Mouse (Mus musculus): ENCODE measurements around the gene Selenof.
"Not testable (repeated sequence)": the region's sequence is repeated elsewhere in the genome, so short reads cannot be mapped to it uniquely, and the experiment has no call there.

Selenof gene

DNA sequence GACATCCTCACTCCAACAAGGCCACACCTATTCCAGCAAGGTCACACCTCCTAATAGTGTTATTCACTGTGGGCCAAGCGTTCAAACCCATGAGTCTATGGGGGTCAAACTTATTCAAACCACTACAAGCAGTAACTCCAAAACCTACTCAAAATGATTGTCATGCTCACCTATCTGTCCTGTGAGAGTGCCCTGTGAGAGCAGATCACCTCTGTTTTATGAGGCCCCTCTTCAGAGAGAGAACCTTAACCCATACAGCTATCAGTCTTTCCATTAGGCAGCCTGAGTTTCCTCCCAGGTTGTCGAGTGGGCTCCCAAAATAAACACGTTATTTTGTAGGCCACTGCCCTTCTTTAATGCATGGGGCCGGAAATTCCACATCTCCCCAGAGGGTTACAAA is 32.3 kb downstream of the Selenof start:
- no peak for DNase-seq (ENCODE audit: low spot score in 2 of 2)

DNA sequence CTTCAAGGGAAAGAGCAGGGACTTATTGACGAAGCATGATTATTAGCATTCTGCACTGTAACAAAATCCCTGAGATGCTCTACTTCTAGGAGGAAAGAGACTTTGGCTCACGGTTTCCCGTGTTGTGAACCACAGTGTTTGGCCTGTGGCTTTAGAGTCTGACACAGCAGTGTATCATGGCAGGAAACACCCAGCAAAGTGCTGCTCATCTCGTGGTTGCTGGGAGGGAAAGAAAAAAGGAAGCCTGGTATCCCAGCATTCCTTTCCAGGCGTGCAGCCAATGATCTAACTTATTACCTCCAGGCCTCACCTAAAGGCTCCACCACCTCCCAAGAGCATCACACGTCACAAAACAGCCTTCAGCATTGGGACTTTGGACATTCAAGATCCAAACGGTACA is 32.7 kb downstream of the Selenof start:
- no peak for DNase-seq (ENCODE audit: low spot score in 2 of 2)

GRCm38 (mm10) chr3:144603558-144603957 is 33.5 kb downstream of the Selenof start:
- no peak for DNase-seq (ENCODE audit: low spot score in 2 of 2)

DNA sequence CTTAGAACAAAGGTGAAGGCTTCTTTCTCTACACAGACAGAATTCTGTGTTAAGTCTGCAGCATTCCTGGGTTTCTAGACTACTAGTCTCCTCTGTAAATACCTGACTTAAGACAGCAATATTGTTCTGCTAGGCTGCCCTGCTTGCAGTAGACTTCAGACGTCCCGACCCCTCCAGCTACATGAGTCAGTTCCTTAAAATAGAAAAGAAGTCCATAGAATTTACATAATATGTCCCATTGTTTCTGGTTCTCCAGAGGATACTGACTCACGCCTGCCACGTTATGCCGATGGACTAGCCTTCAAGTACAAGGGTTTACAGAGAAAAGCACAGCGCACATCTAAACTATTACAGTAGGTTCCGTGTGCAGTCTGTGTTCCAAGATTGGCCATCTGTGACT is 34.1 kb downstream of the Selenof start:
- no peak for DNase-seq (ENCODE audit: low spot score in 2 of 2)

DNA sequence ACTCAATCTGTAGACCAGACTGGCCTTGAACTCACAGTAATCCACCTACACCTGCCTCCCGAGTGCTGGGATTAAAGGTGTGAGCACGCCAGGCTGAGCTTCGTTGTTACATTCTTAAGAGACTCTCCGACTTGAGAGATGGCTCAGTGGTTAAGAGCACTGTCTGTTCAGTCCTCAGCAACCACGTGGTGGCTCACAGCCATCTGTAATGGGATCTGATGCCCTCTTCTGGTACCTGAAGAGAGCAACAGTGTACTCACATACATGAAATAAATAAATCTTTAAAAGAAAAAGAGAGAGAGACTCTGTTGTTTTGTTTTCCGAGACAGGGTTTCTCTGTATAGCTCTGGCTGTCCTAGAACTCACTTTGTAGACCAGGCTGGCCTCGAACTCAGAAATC is 35.7 kb downstream of the Selenof start:
- not testable (repeated sequence) for DNase-seq (ENCODE audit: low spot score in 2 of 2)

DNA sequence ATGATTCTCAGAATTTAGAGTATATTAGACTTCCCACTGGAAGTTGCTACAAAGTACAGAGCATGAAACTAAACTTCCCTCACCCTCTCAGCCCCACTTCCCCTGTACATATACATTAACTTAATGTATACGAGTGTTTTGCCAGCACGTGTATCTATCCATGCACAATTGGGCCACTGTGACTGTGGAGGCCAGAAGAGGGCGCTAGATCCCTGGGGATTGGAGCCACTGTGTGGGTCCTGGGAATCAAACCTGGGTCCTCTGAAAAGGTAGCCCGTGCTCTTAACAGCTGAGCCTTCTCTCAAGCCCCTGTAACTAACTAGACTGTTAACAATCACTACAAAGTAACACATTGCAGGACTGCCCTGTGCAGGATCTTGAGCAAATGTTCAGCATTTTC is 36.3 kb downstream of the Selenof start:
- no peak for DNase-seq (ENCODE audit: low spot score in 2 of 2)

- no peak for DNase-seq (ENCODE audit: low spot score in 2 of 2)
Observed at GRCm38 (mm10) chr3:144608090-144608489, 38.0 kb downstream of the Selenof start.

DNA sequence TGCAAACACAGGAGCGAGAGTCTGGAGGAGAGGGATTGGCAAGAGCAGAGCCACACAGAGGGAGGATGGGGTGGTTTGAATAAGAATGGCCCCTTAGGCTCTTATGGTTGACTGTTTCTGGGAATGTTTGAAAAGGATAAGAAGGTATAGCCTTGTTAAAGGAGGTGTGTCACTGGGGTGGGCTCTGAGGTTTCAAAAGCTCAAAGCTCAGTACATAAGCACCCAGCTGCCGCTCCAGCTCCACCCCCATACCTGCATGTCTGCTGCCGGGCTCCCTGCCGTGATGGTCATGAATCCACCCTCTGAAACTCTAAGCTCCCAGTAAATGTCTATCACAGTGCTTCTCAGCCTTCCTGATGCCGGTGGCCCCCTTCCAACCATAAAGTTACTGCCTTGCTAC is 40.7 kb downstream of the Selenof start:
- DNase-seq (ENCODE audit: low spot score in 2 of 2): no peak

DNA sequence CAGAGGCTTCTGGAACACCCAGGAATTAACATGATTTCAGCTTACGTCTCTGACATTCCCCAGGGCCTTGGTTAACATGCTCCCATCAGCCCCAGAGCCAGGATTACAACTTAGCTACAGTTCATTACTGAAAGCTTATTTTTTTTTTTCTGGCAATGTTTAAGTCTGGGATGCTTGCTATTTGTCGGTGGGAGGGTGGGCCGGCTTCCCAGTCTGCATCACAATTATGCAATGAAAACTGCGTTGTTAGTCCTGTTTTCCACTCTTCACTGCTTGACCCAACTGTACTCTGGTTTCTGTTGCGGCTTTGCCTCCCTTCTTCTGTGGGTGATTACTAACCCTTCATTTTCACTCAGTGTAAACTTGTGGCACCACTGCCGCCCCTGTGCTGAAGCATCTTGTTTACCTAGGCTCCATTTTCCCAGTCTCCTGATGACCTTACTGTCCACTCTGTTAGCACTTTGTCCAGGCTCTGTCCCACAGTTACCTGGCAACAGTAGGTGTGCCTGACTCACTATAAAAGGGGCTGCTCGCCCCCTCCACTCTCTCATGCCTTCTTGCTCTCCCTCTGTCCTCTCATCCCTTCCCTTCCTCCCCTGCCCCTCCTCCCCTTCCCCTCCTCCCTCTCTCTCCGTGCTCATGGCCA is 41.6 kb downstream of the Selenof start:
- peak in 1 of 2 experiments; percentile 37 for DNase-seq (ENCODE audit: low spot score in 2 of 2)

DNA sequence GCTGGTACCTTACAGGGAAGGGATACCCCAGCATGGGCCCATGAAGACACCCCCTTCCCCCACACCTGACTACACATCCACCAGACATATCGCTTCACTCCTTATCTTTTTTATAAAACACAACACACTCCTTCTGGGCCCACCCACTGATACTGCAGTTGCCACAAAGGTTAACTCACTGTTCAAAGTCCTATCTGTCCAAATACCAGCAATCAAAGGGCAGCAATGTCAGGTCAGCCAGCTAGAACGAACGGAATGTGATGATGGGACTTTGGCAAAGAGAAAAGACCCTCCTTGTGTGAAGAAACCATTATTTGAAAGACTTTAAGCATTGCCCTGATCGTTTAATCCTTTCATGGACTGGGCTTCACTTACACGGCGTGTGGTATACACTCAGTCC is 42.3 kb downstream of the Selenof start:
- DNase-seq (ENCODE audit: low spot score in 2 of 2): no peak

DNA sequence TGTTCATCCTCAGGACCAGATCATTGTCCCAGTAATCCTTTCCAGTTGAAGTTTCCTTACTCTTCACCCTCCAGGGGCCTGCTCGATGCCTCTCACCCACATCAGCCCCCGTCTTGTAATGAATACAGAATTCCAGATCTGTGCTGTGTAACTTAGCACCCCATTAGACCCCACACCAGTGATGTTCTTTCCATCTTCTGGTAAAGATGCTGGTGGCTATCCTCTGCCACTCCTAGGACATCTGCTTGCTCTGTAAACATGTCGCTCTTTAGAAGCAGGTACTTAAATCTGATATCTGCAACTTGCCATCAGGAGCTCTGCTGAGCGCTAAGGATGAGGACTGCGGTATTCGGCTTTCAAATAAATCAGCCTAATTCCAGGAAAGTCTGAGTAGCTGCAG is 44.2 kb downstream of the Selenof start:
- no peak for DNase-seq (ENCODE audit: low spot score in 2 of 2)

DNA sequence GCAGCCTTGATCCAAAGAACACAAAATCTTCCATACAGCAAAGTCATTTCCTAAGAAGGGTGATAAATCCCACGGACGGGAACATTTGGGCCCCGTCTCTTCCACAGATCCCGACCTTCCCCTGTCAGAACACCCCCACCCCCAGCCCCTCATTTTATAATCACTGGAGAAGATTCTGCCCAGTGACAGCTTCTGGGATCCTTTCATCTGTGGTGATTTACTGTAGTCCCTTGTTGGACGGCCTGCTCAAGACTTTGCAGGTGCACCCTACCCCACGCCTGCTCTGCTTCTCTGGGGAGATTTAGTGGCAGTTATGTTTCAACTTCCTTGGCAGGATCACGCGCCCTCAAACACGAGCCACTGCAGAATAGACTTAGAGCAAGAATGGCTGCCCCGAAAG is 44.6 kb downstream of the Selenof start:
- DNase-seq (ENCODE audit: low spot score in 2 of 2): no peak

DNA sequence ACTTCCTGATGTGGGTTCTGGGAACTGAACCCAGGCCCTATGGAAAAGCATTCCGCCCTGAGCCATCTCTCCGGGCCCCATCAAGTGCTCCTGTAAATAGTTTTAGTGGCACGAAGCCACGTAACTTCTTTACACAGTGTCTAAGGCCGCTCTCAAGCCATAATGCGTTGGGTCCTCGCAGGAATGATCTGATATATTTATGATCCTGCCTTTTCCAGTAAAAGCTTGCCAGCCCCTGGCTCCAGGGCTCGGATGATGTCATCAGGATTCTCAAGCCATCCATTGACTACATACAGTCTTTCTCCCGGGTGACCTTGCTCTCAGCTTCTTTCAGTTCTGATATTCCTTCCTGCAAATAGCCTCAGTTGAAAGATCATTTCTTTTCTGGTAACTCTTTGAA is 45.4 kb downstream of the Selenof start:
- peak in 1 of 2 experiments; percentile 9 for DNase-seq (ENCODE audit: low spot score in 2 of 2)

DNA sequence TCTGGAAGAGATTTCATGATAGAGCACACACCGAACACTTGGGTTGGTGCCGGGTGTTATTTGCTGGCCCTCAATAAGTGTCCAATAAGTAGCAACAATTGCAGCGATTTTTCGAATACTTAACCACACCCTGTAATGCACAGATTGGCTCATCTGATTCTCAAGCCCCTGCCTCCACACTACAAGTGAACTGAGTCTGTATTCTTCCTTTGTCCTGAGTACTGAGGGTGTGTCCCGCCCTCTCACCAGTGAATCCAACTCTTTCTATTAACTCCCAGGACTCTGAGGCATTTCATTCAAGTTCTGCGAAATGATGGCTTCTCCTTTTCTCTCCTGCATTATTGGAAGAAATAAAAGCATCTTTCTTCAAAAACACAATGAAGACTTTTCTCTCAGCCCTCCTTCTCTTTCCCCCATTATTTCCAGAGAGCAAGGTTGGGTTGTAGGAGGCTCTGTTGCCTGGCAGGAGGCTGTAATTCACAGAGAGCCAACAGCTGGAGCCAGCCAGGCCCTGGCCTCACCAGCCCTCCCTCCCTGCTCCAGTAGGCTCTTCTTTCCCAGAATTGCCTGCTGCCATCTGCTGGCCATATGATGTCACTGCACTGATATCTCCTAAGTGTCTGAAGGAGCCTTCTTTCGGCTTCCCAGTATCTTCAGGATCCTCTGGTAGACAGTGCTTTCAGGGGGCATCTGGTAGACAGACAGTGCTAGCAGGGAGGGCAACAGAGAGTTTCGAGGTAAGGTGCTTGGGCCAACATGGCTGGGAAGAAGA is 46.7 kb downstream of the Selenof start:
- peak; percentile 89 to 93 for DNase-seq (ENCODE audit: low spot score in 2 of 2)

GRCm38 (mm10) chr3:144617633-144618180 is 47.6 kb downstream of the Selenof start:
- peak in 1 of 2 experiments; percentile 20 for DNase-seq (ENCODE audit: low spot score in 2 of 2)

DNA sequence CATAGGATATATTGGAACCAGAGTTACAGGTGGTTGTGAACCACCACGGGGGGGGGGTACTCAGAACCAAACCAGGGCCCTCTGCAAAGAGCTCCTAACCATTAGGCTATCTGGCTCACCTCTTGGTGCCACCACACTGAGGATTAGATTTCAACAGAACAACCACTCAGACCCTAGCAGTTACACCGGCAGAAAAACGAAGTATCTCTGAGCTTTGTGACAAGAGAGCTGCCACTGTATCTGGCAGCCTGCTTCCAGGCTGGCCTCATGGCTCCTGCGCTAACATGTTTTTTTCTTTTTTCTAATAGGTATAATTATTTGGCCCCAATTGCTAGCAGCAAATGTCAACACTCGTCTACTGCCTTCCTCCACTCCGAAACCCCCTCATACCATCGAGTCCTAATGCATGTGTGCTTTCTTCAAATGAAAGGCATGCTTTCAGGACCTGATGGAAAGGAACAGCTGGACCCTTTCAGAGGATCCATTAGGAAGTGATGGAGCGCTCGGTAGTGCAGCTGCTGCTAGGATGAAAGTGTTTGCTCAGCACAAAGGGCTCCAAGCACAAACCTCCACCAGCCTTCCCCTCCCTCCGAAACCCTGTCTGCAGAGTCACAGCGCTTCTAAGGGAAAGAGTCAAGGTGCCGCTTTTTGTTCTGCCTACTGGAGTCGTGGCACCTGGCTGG is 53.0 kb downstream of the Selenof start:
- DNase-seq (ENCODE audit: low spot score in 2 of 2): peak in 1 of 2 experiments; percentile 37

- no peak for DNase-seq (ENCODE audit: low spot score in 2 of 2)
Observed at GRCm38 (mm10) chr3:144625691-144626090, 55.6 kb downstream of the Selenof start.

DNA sequence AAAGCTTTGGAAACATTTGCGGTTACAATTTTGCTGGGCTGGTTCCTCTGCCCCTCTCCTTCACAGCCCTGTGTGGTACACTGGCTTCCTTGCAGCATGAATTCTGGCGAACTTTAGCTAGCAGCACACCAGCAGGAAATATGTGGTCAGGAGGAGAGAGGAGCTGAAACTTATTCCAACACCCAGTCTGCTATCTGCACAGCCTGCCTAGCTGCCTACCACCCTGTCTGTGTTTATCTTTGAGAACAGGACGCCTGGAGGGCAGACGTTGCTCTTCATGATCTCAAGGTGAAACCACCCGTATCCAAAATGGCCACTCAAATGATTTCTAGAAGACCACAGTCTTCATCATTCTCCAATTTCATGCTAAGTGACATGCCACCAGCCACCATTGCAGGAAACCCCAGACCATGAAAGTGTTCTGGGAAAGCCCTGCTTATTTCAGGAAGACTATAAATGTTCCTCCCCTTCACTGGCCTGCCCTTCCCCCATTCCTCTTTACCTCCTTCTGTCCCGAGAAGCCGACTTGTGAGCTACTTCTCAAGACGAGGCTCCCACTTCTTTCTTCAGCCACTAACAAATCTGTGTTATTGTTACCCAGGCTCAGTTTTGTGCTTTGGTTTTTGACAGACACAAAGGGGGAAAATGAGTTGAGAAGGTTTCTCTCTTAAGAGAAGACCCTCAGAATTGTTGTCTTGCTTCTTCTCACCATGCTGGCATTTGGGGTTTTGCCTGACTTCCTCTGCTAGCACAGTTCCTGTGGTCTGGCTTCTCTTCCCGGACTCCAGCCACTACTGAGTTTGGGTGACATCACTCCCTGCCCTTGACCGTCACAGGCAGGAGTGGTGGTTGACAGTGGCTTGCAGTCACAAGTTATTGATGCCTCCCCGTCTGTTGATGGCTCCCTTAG is 58.2 kb downstream of the Selenof start:
- DNase-seq (ENCODE audit: low spot score in 2 of 2): no peak

DNA sequence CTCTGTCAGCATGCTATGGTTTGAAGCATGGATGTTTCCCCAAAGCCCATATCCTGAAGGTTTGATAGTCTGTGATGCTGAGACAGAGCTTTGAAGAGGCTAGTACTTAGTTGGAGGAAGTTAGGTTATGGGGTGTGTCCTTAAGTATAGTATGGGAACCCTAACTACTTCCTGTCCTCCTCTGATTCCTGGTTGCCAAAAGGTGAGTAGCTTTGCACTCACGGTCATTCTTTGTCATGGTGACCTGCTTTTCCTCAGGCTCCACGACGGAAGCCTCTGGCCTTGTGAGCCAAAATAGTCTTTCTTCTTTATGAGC is 58.8 kb downstream of the Selenof start:
- DNase-seq (ENCODE audit: low spot score in 2 of 2): no peak

GRCm38 (mm10) chr3:144635236-144635635 is 65.1 kb downstream of the Selenof start:
- DNase-seq (ENCODE audit: low spot score in 2 of 2): no peak

GRCm38 (mm10) chr3:144638110-144638509 is 68.0 kb downstream of the Selenof start:
- no peak for DNase-seq (ENCODE audit: low spot score in 2 of 2)

DNA sequence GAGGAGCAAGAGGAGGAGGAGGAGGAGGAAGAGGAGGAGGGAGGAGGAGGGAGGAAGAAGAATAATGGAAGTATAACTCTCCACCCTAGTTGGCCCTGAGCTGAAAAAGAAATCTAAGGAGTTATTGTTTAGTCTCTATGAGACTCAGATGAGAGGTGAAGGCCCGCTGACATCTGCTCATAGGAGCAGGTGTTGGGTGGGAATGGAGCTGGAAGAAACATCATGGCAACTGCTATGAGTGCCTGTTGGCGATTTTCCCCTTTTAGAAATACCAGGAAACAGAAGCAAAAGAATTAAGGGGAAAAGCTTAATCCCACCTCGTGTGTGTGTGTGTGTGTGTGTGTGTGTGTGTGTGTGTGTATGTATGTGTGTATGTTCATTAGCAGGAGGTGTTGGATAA is 69.3 kb downstream of the Selenof start:
- DNase-seq (ENCODE audit: low spot score in 2 of 2): no peak

All from right cerebral cortex, postnatal 10 days (tissue).